11 mouse cellular contexts compared by ENCODE assay signal in the genomic region with DNA sequence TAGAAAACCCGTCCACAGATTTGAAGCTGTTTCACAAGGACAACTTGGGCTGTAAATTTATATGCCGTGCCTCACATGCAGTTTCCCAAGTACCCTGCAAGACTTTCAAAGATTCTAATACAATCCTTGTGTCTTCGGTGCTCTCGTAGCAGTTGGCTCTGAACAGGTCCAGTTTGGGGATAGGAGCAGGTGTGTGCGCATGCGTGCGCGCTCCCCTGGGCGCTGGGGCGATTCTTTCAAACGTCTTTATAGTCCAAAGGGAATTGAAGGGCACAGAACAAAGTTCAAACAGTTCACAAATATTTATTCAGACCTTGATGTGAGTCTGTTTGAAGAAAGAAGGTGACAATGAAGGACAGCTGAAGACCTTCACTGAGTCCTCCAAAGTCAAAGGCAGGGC. TPM values are rescaled to one million over a fixed set of nuclear protein-coding genes. Genes with fewer than 3 reads are reported as not detected.
A peak's percentile ranks its signal among the peaks of the same experiment; 100 is the strongest.
DNase-seq lines count a peak whose midpoint lies in the region; ATAC-seq and TF ChIP-seq lines count a peak whose summit lies in the region.
"Had no signal": no experiment of that assay in that cellular context is flagged by ENCODE, and none has a peak within 500 bp of the region (broad histone marks: within the 10 kb centered on the region; RNA-seq: fewer than 3 reads in every experiment).

No protein-coding gene starts in this region.

- ATAC-seq in kidney, embryonic 14.5 days (ENCODE audit: low FRiP score, low TSS enrichment) = no peak

- peak; percentile 73 for DNase-seq in kidney, adult 9 months
- peak; percentile 53 for DNase-seq in adrenal gland, postnatal 25 days
- DNase-seq in kidney, postnatal 10 days = peak; percentile 37
- DNase-seq in layer of hippocampus, postnatal 14 days (ENCODE audit: low spot score in 2 of 2) = no peak
- DNase-seq in right cerebral cortex, postnatal 14 days = no peak
- DNase-seq in spleen, postnatal 10 days (ENCODE audit: low spot score in 2 of 2) = no peak
- DNase-seq: cerebellum, postnatal 14 days; right cerebral cortex, postnatal 4 days had no signal

- H3K4me3 ChIP-seq in kidney, embryonic 14.5 days (ENCODE audit: low read length) = no peak overlapping the region
- H3K4me3 ChIP-seq in small intestine, adult 2 months (ENCODE audit: low read depth, low read length) = no peak overlapping the region
- H3K4me3 ChIP-seq: embryonic facial prominence, embryonic 15.5 days had no signal

- no peak overlapping the region for H3K27ac ChIP-seq in kidney, embryonic 14.5 days (ENCODE audit: low read depth, low read length)
- 0 out of 2 replicates have a peak overlapping the region, but pooled peaks have one; percentile 26 for H3K27ac ChIP-seq in small intestine, adult 2 months (ENCODE audit: insufficient read depth, low read depth, low read length)
- H3K27ac ChIP-seq: embryonic facial prominence, embryonic 15.5 days had no signal

- peaks cover 29% of the 10 kb centered on the region for H3K4me1 ChIP-seq in kidney, embryonic 14.5 days (ENCODE audit: control insufficient read depth, insufficient read depth, low read length)
- H3K4me1 ChIP-seq in small intestine, adult 2 months (ENCODE audit: control insufficient read depth, insufficient read depth, insufficient read length, low read length) = peaks cover 21% of the 10 kb centered on the region

- no peak overlapping the region for H3K4me2 ChIP-seq in kidney, embryonic 14.5 days (replicated peaks; ENCODE audit: low read depth, low read length)
- H3K4me2 ChIP-seq: embryonic facial prominence, embryonic 15.5 days had no signal

- peaks cover 13% of the 10 kb centered on the region; the same call in 1 of the 2 replicates for H3K36me3 ChIP-seq in kidney, embryonic 14.5 days (ENCODE audit: control insufficient read depth, insufficient read depth, low read length)
- peaks cover 9% of the 10 kb centered on the region for H3K36me3 ChIP-seq in small intestine, adult 2 months (ENCODE audit: control insufficient read depth, insufficient read depth, low read length)
- H3K36me3 ChIP-seq: embryonic facial prominence, embryonic 15.5 days had no signal

- 61% methylated on average over 11 of the region's 11 CpGs for WGBS in kidney, embryonic 14.5 days
- 29% methylated on average over 11 of the region's 11 CpGs for WGBS in small intestine, adult 2 months

- no peak for TF ChIP-seq CTCF in small intestine, adult 2 months (IDR thresholded peaks at IDR 0.05; ENCODE audit: extremely low read depth, insufficient read length, insufficient replicate concordance, low read depth, low read length)

- H3K9ac ChIP-seq in kidney, embryonic 14.5 days (ENCODE audit: low read depth, low read length) = no peak overlapping the region
- H3K9ac ChIP-seq: embryonic facial prominence, embryonic 15.5 days had no signal

- no peak for TF ChIP-seq POLR2A in small intestine, adult 2 months (IDR thresholded peaks at IDR 0.05; ENCODE audit: low read depth, low read length)

- no peaks in the 10 kb centered on the region for H3K9me3 ChIP-seq in kidney, embryonic 14.5 days (ENCODE audit: control insufficient read depth, low read length)
- H3K9me3 ChIP-seq: embryonic facial prominence, embryonic 15.5 days had no signal

- no peaks in the 10 kb centered on the region for H3K27me3 ChIP-seq in kidney, embryonic 14.5 days (ENCODE audit: control insufficient read depth, insufficient read depth, low read length)
- no peaks in the 10 kb centered on the region for H3K27me3 ChIP-seq in small intestine, adult 2 months (ENCODE audit: control insufficient read depth, insufficient read depth, low read length)
- H3K27me3 ChIP-seq: embryonic facial prominence, embryonic 15.5 days had no signal

RNA-seq across cellular contexts. Expression of gene Dusp6, which starts 8.0 kb away (rescaled TPM):
- polyA plus RNA-seq in kidney, embryonic 14.5 days (2014; fragmentation: Nextera tagmentation; extraction: Ambion mirVana) = 87.7 and 98.5 TPM in 2 replicates
- total RNA-seq in adrenal gland, postnatal 25 days (2021) = 101 and 136 TPM in 2 replicates
- 28.7 and 98.8 TPM in 2 replicates for polyA plus RNA-seq in small intestine, adult 2 months (2012; rRNA removed)
- total RNA-seq in layer of hippocampus, postnatal 14 days (2021) = 10 to 100 TPM; 75.7 to 83.9 TPM

Comparison
In these comparisons a context has a peak if more than half of its experiments do, and no peak if none do; other contexts are left out.
1. DNase-seq: peak in kidney, adult 9 months (single experiment), adrenal gland, postnatal 25 days (single experiment) and kidney, postnatal 10 days (single experiment); none in layer of hippocampus, postnatal 14 days (0 of 2), right cerebral cortex, postnatal 14 days (single experiment) and spleen, postnatal 10 days (0 of 2).